Mouse (Mus musculus) frontal cortex, postnatal 14 days (tissue): ENCODE data around the gene Arid1b.

Experiments
- DNase-seq, 2 experiments: peaks; one replicate each; pipeline ENCODE4 v3.0.0; 2022; ENCODE audit warnings: low spot score in 2 of 2

The Arid1b gene

GRCm38 (mm10) chr17:5210891-5211290 lies 216.8 kb downstream of the Arid1b start:
- DNase-seq, result no peak

GRCm38 (mm10) chr17:5212166-5212565 lies 218.0 kb downstream of the Arid1b start:
- no peak for DNase-seq

GRCm38 (mm10) chr17:5213441-5213840 lies 219.3 kb downstream of the Arid1b start:
- DNase-seq, result no peak

GRCm38 (mm10) chr17:5215352-5215751 lies 221.2 kb downstream of the Arid1b start:
- no peak for DNase-seq

GRCm38 (mm10) chr17:5216965-5217546 lies 222.9 kb downstream of the Arid1b start:
- no peak for DNase-seq

GRCm38 (mm10) chr17:5217852-5218845 lies 224.0 kb downstream of the Arid1b start:
- no peak for DNase-seq

GRCm38 (mm10) chr17:5218955-5219557 lies 224.9 kb downstream of the Arid1b start:
- DNase-seq, result no peak

- DNase-seq, result no peak
These were observed 226.9 kb downstream of the Arid1b start for GRCm38 (mm10) chr17:5221041-5221440.

GRCm38 (mm10) chr17:5221558-5221957 lies 227.4 kb downstream of the Arid1b start:
- no peak for DNase-seq

GRCm38 (mm10) chr17:5222827-5223226 lies 228.7 kb downstream of the Arid1b start:
- no peak for DNase-seq

- DNase-seq, result no peak
These were observed 230.8 kb downstream of the Arid1b start for GRCm38 (mm10) chr17:5224932-5225331.

- no peak for DNase-seq
These were observed 233.0 kb downstream of the Arid1b start for GRCm38 (mm10) chr17:5227136-5227535.

- DNase-seq, result no peak
These were observed 234.0 kb downstream of the Arid1b start for GRCm38 (mm10) chr17:5227950-5228615.

GRCm38 (mm10) chr17:5228616-5229250 lies 234.6 kb downstream of the Arid1b start:
- DNase-seq, result no peak

- DNase-seq, result no peak
These were observed 235.9 kb downstream of the Arid1b start for GRCm38 (mm10) chr17:5230063-5230462.

- no peak for DNase-seq
These were observed 238.0 kb downstream of the Arid1b start for GRCm38 (mm10) chr17:5232180-5232579.

- no peak for DNase-seq
These were observed 239.9 kb downstream of the Arid1b start for GRCm38 (mm10) chr17:5233991-5234390.

- DNase-seq, result no peak
These were observed 240.9 kb downstream of the Arid1b start for GRCm38 (mm10) chr17:5235057-5235456.

- no peak for DNase-seq
These were observed 243.6 kb downstream of the Arid1b start for GRCm38 (mm10) chr17:5237765-5238164.

GRCm38 (mm10) chr17:5238387-5239245 lies 244.5 kb downstream of the Arid1b start:
- DNase-seq, result no peak

- no peak for DNase-seq
These were observed 250.4 kb downstream of the Arid1b start for GRCm38 (mm10) chr17:5244526-5244925.
